Mouse (Mus musculus) liver, embryonic 14.5 days (tissue): ENCODE results near the gene Fuk. TPM values are rescaled to one million over a fixed set of nuclear protein-coding genes. Genes with fewer than 3 reads are reported as not detected.
"Not testable (repeated sequence)": the region's sequence is repeated elsewhere in the genome, so short reads cannot be mapped to it uniquely, and the experiment has no call there.

Experiments
- ATAC-seq: fragments of 200-750 bp; cut with Nextera tagmentation; 2 replicates; pipeline ENCODE4 v1.8.0; 2017; ENCODE audit warnings: moderate number of reproducible peaks, mild to moderate bottlenecking, moderate library complexity; ENCODE audit not compliant: insufficient read depth
- DNase-seq, 3 experiments: peaks; one replicate each; pipeline ENCODE4 v3.0.0-alpha.2; 2012 to 2013; ENCODE audit warnings: low read depth in 3 of 3, low spot score in 3 of 3
- H3K27ac ChIP-seq: fragments of 300-500 bp; sonication (generic); 2 replicates; pipeline ENCODE4 v1.5.1; 2014; ENCODE audit warnings: moderate library complexity, mild to moderate bottlenecking, control low read depth, inconsistent platforms
- H3K27me3 ChIP-seq: fragments of 300-500 bp; sonication (generic); 2 replicates; pipeline ENCODE4 v1.6.1; 2014; ENCODE audit warnings: mild to moderate bottlenecking, low read length, moderate library complexity; ENCODE audit not compliant: control insufficient read depth, insufficient read depth
- H3K36me3 ChIP-seq: fragments of 300-500 bp; sonication (generic); replicated peaks from 2 replicates; pipeline ENCODE4 v1.6.1; 2014; ENCODE audit warnings: low read depth; ENCODE audit not compliant: control insufficient read depth, insufficient read depth
- H3K4me1 ChIP-seq, 2 experiments: fragments of 200-500 bp in 1 of 2; fragments of 300-500 bp in 1 of 2; sonication (generic) in 1 of 2; replicated peaks; 2 replicates each; pipeline ENCODE4 v1.6.1; 2012 to 2014; ENCODE audit warnings: antibody characterized with exemption in 1 of 2, inconsistent platforms in 1 of 2, low read length in 1 of 2; ENCODE audit not compliant: control insufficient read depth in 2 of 2, insufficient read depth in 2 of 2
- H3K4me2 ChIP-seq: fragments of 300-500 bp; sonication (generic); 2 replicates; pipeline ENCODE4 v1.6.1; 2014; ENCODE audit warnings: low read depth, mild to moderate bottlenecking, control low read depth, moderate library complexity
- H3K4me3 ChIP-seq, 2 experiments: fragments of 200-500 bp in 1 of 2; fragments of 300-500 bp in 1 of 2; sonication (generic) in 1 of 2; 2 replicates each; pipeline ENCODE4 v1.5.1; 2012 to 2014; ENCODE audit warnings: low read depth in 2 of 2, low read length in 2 of 2, mild to moderate bottlenecking in 2 of 2, control low read depth in 1 of 2, inconsistent platforms in 1 of 2, moderate library complexity in 1 of 2; ENCODE audit not compliant: insufficient read depth in 1 of 2
- H3K9ac ChIP-seq: fragments of 300-500 bp; sonication (generic); replicated peaks from 2 replicates; pipeline ENCODE4 v1.6.1; 2014; ENCODE audit warnings: mild to moderate bottlenecking, control low read depth, moderate library complexity
- H3K9me3 ChIP-seq: fragments of 300-500 bp; sonication (generic); 2 replicates; pipeline ENCODE4 v1.6.1; 2016; ENCODE audit warnings: low read length, mixed read lengths; ENCODE audit not compliant: control insufficient read depth
- CTCF ChIP-seq: IDR thresholded peaks from 2 replicates; pipeline ENCODE4 v1.5.1; 2016; ENCODE audit warnings: antibody characterized with exemption, low read depth, control low read depth
- EP300 ChIP-seq: IDR thresholded peaks from 2 replicates; pipeline ENCODE4 v1.6.1; 2016; ENCODE audit warnings: antibody characterized with exemption, low read depth
- WGBS: fragments of 180-500 bp; shearing (Covaris S2); extraction: QIAGEN DNeasy Blood & Tissue Kit; methylation state at CpG from one replicate; pipeline ENCODE4 v1.1.7; 2014; ENCODE audit not compliant: insufficient replicate concordance; 5-methylcytosine and 5-hydroxymethylcytosine counted together
- polyA plus RNA-seq, 2 experiments: library from polyadenylated mRNA; depleted of rRNA in 1 of 2; stranded (reverse) in 1 of 2; unstranded in 1 of 2; fragments of >200 nt; fragmentation: Nextera tagmentation in 1 of 2; extraction: Ambion mirVana in 1 of 2; gene quantifications; 2 replicates each; pipeline versions ENCODE4 v1.2.1 to v1.2.3; 2012 to 2014

Gene Fuk
- polyA plus RNA-seq, 2 experiments: 1.3 to 2.5 TPM

DNA sequence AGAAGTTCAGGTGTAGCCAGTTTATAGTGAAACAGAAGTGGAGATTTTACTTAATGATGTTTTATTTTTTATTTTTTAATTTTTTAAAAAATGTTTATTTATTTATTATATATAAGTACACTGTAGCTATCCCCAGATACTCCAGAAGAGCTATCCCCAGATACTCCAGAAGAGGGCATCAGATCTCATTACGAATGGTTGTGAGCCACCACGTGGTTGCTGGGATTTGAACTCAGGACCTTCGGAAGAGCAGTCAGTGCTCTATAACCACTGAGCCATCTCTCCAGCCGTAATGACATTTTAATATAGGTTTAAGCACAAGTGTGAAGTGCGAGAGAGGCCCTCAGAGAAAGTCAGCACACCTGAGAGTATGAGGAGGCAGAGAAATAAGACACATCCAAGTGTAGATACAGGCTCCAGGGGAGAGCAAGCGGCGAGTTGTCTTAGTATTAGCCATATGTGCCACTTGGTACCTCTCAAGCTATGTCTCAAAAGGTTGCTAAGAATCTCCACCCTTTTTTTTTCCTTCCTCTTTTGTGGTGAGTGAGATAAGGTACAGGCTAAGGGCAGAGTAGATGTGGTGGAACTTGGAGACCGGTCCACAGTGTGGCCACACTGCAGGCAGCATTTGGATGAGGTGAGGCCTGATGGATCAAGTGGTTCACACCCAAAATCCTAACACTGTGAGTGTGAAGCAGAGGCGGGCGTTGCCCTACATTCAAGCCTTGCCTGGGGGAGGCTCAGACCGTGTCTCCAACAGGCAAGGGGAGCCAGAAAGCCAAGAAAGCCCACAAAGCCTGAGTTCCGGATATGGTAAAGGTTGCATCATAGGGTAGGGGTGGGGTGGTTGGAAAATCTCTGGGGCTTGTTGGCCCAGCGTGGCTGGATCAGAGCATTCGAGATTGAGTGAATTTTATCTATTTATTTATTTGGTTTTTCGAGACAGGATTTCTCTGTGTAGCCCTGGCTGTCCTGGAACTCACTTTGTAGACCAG is 9.6 kb upstream of the Fuk start:
- Histone ChIP-seq H3K9me3 (no peaks in the 10 kb centered on the region), H3K36me3 (no peaks in the 10 kb centered on the region), H3K4me2 (peak overlapping the region; percentile 22; the same call in 1 of the 2 replicates), H3K4me3 (no peak overlapping the region), H3K9ac (no peak overlapping the region), H3K4me1 (peaks cover 5 to 8% of the 10 kb centered on the region in 2 experiments; a peak in 2 of 4 replicates), H3K27me3 (no peaks in the 10 kb centered on the region), H3K27ac (no peak overlapping the region)
- TF ChIP-seq CTCF: peak; percentile 48
- TF ChIP-seq EP300: no peak
- 32% methylated on average over 15 of the region's 15 CpGs for WGBS
- ATAC-seq (peak; percentile 75), DNase-seq (no peak)

DNA sequence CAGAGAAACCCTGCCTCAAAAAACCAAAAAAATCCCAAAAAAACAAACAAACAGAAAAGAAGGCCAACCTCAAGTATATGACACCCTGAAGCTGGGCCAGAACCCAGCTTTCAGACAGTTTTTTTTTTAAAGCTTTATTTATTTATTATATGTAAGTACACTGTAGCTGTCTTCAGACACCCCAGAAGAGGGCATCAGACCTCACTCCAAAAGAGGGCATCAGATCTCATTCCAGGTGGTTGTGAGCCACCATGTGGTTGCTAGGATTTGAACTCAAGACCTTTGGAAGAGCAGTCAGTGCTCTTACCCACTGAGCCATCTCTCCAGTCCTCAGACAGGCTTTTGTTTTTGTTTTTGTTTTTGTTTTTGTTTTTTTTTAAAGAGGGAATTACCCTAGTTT is 7.6 kb upstream of the Fuk start:
- 0 out of 2 replicates have a peak, but pooled peaks have one; percentile 10 for TF ChIP-seq CTCF
- not testable (repeated sequence) for H3K4me2 ChIP-seq, H3K27me3 ChIP-seq, H3K4me1 ChIP-seq, H3K9me3 ChIP-seq, H3K27ac ChIP-seq, DNase-seq, H3K36me3 ChIP-seq, ATAC-seq, H3K4me3 ChIP-seq, H3K9ac ChIP-seq

DNA sequence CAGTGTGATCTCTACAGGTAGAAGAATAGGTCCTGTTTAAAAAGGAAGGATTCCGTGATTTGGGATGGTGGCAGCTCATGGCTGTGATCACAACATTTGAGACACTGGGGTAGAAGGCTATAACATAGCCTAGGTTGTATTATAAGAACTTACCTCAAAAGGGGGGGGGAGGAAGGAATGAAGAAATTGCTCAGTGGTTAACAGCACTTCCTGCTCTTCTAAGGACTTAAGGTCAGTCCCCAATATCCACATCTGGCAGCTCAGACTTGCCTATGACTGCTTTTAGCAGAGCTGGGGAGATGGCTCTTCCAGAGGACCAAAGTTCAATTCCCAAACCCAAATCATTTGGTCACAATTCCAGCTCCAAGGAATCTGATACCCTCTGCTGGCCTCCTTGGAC is 4.4 kb upstream of the Fuk start:
- no peak overlapping the region for H3K4me3 ChIP-seq
- TF ChIP-seq CTCF (no peak), EP300 (no peak)
- H3K9me3 ChIP-seq: no peaks in the 10 kb centered on the region
- DNase-seq (no peak), ATAC-seq (no peak)
- no peak overlapping the region for H3K9ac ChIP-seq
- H3K27ac ChIP-seq: no peak overlapping the region
- no peaks in the 10 kb centered on the region for H3K36me3 ChIP-seq
- WGBS: 79% methylated on average over 1 of the region's 1 CpGs
- no peak overlapping the region for H3K4me2 ChIP-seq
- peaks cover 4 to 5% of the 10 kb centered on the region in 2 experiments; a peak in 3 of 4 replicates for H3K4me1 ChIP-seq
- no peaks in the 10 kb centered on the region for H3K27me3 ChIP-seq

DNA sequence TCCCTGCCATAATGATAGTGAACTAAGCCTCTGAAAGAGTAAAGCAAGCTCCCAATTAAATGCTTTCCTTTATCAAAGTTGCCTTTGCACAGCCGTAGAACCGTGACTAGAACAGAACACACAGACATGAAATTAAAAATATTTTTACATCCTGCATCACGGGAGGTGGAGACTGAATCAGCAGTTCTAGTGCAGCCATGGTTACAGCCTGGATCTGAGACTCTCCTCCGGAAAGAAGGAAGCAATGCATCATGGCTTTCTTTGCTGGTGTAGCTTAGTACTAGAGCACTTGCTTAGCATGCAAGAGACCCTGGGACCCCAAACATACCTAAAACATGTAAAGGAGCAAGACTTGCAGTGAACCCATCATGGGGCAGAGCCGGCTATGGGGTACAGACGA is 3.1 kb upstream of the Fuk start:
- WGBS: 78% methylated on average over 6 of the region's 6 CpGs
- Histone ChIP-seq H3K27me3 (no peaks in the 10 kb centered on the region), H3K27ac (no peak overlapping the region), H3K9me3 (no peaks in the 10 kb centered on the region), H3K9ac (no peak overlapping the region), H3K4me1 (peaks cover 6 to 9% of the 10 kb centered on the region in 2 experiments; a peak in 3 of 4 replicates), H3K4me2 (no peak overlapping the region), H3K4me3 (no peak overlapping the region), H3K36me3 (no peaks in the 10 kb centered on the region)
- ATAC-seq: no peak
- TF ChIP-seq EP300 (no peak), CTCF (no peak)
- no peak for DNase-seq

DNA sequence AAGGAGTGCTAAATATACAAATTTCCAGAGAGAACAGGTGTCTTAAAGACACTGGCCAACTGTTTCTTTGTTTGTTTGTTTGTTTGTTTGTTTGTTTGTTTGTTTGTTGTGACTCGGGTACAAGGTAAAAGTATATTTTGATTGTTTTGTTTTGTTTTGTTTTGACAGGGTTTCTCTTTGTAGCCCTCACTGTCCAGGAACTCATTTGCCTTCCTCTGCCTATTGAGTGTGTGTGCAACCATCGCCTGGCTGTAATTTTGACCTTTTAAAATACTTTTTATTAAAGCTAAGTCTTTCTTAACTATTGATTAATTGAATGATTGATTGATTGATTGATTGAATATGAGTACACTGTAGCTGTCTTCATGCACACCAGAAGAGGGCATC is 284 bp upstream of the Fuk start:
- Histone ChIP-seq H3K9me3 (no peaks in the 10 kb centered on the region), H3K4me3 (peak overlapping the region; percentile 85 to 92; a peak in 3 of 4 replicates), H3K36me3 (no peaks in the 10 kb centered on the region), H3K9ac (peak overlapping the region; percentile 38), H3K4me1 (peaks cover 6 to 9% of the 10 kb centered on the region in 2 experiments; a peak in 3 of 4 replicates), H3K27me3 (no peaks in the 10 kb centered on the region), H3K4me2 (peak overlapping the region; percentile 86), H3K27ac (no peak overlapping the region)
- ATAC-seq: peak; percentile 36; the same call in 1 of the 2 replicates
- WGBS: 16% methylated on average over 2 of the region's 2 CpGs
- peak; percentile 8; the same call in 1 of the 2 replicates for TF ChIP-seq CTCF
- no peak for TF ChIP-seq EP300
- DNase-seq: no peak
